Mouse (Mus musculus): ENCODE results near the gene Optn. TPM values are rescaled to one million over a fixed set of nuclear protein-coding genes. Genes with fewer than 3 reads are reported as not detected.

The Optn gene
- polyA plus RNA-seq, 1 experiment = 7.5 TPM

- TF ChIP-seq POLR2A (IDR thresholded peaks at IDR 0.05; ENCODE audit: extremely low read depth, insufficient read depth, low read length) = no peak
- no peak for TF ChIP-seq CTCF (IDR thresholded peaks at IDR 0.05; ENCODE audit: extremely low read depth, insufficient read depth, low read length)
- H3K4me3 ChIP-seq (ENCODE audit: insufficient read depth, low read length) = no peak overlapping the region
These were observed 62.6 kb downstream of the Optn start for GRCm38 (mm10) chr2:5001266-5001665.

GRCm38 (mm10) chr2:4998905-4999304 lies 64.9 kb downstream of the Optn start:
- Histone ChIP-seq H3K4me3 (ENCODE audit: insufficient read depth, low read length) (no peak overlapping the region), H3K4me1 (ENCODE audit: control insufficient read depth, insufficient read depth, low read length) (peaks cover 2% of the 10 kb centered on the region; the same call in 1 of the 2 replicates), H3K27ac (ENCODE audit: insufficient read depth, low read length) (no peak overlapping the region)
- TF ChIP-seq POLR2A (IDR thresholded peaks at IDR 0.05; ENCODE audit: extremely low read depth, insufficient read depth, low read length) = no peak
- TF ChIP-seq CTCF (IDR thresholded peaks at IDR 0.05; ENCODE audit: extremely low read depth, insufficient read depth, low read length) = no peak

More at GRCm38 (mm10) chr2:5001266-5001665, 62.6 kb downstream of the Optn start:
- no peaks in the 10 kb centered on the region for H3K4me1 ChIP-seq (ENCODE audit: control insufficient read depth, insufficient read depth, low read length)
- no peak overlapping the region for H3K27ac ChIP-seq (ENCODE audit: insufficient read depth, low read length)

DNA sequence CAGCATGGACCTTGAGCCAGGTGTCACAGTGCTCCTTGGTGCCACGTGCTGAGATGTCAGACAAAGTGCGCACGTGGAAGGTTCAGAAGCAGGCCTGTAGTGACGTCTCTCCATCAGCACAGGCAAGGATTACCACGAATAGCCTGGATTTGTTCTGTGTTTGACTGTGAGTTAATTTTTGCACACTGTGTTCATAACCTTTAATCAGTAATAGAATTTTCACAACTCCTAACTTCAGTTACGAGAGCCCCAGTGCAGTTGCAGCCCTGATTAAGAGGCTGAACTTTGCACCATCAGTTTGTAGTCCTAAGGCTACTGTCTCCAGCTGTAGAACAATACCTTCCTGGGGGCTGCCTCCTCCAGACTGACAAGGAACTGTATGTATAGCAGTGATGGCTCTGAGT lies 67.4 kb downstream of the Optn start:
- TF ChIP-seq CTCF (IDR thresholded peaks at IDR 0.05; ENCODE audit: extremely low read depth, insufficient read depth, low read length) (no peak), POLR2A (IDR thresholded peaks at IDR 0.05; ENCODE audit: extremely low read depth, insufficient read depth, low read length) (no peak)
- no peak overlapping the region for H3K4me3 ChIP-seq (ENCODE audit: insufficient read depth, low read length)
- no peak overlapping the region for H3K27ac ChIP-seq (ENCODE audit: insufficient read depth, low read length)
- peaks cover 2% of the 10 kb centered on the region; the same call in 1 of the 2 replicates for H3K4me1 ChIP-seq (ENCODE audit: control insufficient read depth, insufficient read depth, low read length)

DNA sequence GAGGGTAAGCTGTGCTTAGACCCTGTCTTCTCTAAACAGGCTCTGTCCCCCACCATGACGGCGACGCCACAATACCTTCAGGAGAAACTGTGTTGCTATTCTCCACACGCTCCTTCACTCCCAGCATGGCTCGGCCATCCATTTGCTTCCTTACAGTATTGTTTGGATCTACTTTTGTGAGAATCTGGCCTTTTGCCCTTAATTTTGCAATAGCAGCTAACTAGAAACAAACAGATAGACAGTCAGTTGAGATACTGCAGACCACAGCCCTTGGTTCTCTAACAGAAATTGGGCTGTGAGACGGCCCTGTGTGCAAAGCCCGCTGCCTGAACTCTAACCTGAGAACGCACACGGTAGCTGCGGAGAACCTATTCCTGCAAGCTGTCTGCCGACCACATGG lies 68.2 kb downstream of the Optn start:
- H3K4me3 ChIP-seq (ENCODE audit: insufficient read depth, low read length) = no peak overlapping the region
- H3K27ac ChIP-seq (ENCODE audit: insufficient read depth, low read length) = no peak overlapping the region
- no peak for TF ChIP-seq CTCF (IDR thresholded peaks at IDR 0.05; ENCODE audit: extremely low read depth, insufficient read depth, low read length)
- TF ChIP-seq POLR2A (IDR thresholded peaks at IDR 0.05; ENCODE audit: extremely low read depth, insufficient read depth, low read length) = no peak
- peaks cover 2% of the 10 kb centered on the region; the same call in 1 of the 2 replicates for H3K4me1 ChIP-seq (ENCODE audit: control insufficient read depth, insufficient read depth, low read length)

DNA sequence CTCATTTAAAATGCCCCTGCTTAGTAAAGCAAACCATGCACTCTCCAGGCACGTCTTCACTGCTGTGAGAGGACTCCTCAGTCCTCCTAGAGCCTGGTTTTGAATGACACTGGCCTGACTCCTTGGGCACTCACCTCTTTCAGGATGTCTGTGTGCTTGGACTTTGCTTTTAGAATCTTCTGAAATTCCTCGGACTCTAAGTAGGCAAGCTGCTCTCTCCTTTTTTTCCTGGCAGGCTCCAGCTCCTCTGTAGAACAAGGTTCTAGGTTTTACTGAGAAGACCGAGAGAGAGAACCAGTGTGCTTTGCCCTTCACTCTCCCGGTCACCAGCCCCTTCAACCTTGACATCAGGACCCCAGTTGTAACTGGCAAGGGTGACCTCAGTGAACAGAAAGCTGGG lies 69.4 kb downstream of the Optn start:
- no peak overlapping the region for H3K27ac ChIP-seq (ENCODE audit: insufficient read depth, low read length)
- no peak overlapping the region for H3K4me3 ChIP-seq (ENCODE audit: insufficient read depth, low read length)
- TF ChIP-seq POLR2A (IDR thresholded peaks at IDR 0.05; ENCODE audit: extremely low read depth, insufficient read depth, low read length) (no peak), CTCF (IDR thresholded peaks at IDR 0.05; ENCODE audit: extremely low read depth, insufficient read depth, low read length) (no peak)
- H3K4me1 ChIP-seq (ENCODE audit: control insufficient read depth, insufficient read depth, low read length) = peaks cover 2% of the 10 kb centered on the region; the same call in 1 of the 2 replicates

DNA sequence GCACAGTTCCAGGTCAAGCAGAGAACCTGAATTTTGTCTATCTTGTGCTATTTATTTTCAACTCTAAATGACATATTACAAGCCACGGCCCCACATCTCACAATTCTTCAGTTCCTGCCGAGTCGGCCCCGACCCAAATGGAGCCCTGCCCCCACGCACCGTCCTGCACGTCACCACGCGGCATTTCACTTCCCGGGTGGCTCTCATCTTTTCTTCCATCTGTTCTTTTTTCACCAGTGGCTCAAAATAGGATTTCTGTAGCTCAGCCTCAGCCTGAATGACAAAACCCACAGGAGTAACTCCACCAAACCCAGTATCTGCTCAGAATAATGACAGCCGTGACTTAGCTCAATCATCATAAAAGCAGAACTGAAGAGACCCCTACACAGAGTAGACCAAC lies 70.3 kb downstream of the Optn start:
- TF ChIP-seq POLR2A (IDR thresholded peaks at IDR 0.05; ENCODE audit: extremely low read depth, insufficient read depth, low read length) (no peak), CTCF (IDR thresholded peaks at IDR 0.05; ENCODE audit: extremely low read depth, insufficient read depth, low read length) (no peak)

GRCm38 (mm10) chr2:4988826-4989424 lies 74.9 kb downstream of the Optn start:
- TF ChIP-seq CTCF (IDR thresholded peaks at IDR 0.05; ENCODE audit: extremely low read depth, insufficient read depth, low read length) (no peak), POLR2A (IDR thresholded peaks at IDR 0.05; ENCODE audit: extremely low read depth, insufficient read depth, low read length) (no peak)
- Histone ChIP-seq H3K4me3 (ENCODE audit: insufficient read depth, low read length) (no peak overlapping the region), H3K27ac (ENCODE audit: insufficient read depth, low read length) (no peak overlapping the region), H3K4me1 (ENCODE audit: control insufficient read depth, insufficient read depth, low read length) (no peaks in the 10 kb centered on the region; the same call in 1 of the 2 replicates)

More for the DNA sequence above, 70.3 kb downstream of the Optn start:
- H3K27ac ChIP-seq (ENCODE audit: insufficient read depth, low read length) = no peak overlapping the region
- peaks cover 2% of the 10 kb centered on the region; the same call in 1 of the 2 replicates for H3K4me1 ChIP-seq (ENCODE audit: control insufficient read depth, insufficient read depth, low read length)
- H3K4me3 ChIP-seq (ENCODE audit: insufficient read depth, low read length) = no peak overlapping the region

- Histone ChIP-seq H3K4me3 (ENCODE audit: insufficient read depth, low read length) (no peak overlapping the region), H3K4me1 (ENCODE audit: control insufficient read depth, insufficient read depth, low read length) (no peaks in the 10 kb centered on the region), H3K27ac (ENCODE audit: insufficient read depth, low read length) (no peak overlapping the region)
- TF ChIP-seq POLR2A (IDR thresholded peaks at IDR 0.05; ENCODE audit: extremely low read depth, insufficient read depth, low read length) (no peak), CTCF (IDR thresholded peaks at IDR 0.05; ENCODE audit: extremely low read depth, insufficient read depth, low read length) (no peak)
These were observed 76.3 kb downstream of the Optn start for GRCm38 (mm10) chr2:4987388-4988180.

DNA sequence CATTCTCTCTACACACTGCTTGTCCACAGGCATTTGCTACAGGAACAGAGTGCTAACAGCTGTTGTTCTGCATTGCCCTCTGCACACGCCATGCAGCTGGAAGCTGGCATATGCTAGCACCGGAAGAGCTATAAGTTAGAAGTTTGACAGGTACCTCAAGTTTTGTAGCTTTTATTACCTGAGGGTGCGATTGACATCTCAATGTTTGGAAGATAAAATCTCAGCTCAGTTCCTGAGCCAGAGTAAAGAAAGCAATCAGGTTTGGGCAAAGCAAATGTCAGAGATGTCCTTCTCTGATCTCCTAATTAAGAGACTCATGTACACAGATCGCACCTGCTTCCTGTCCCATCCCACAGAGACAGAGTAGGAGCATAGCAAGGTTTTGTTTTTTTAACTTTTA lies 77.1 kb downstream of the Optn start:
- Histone ChIP-seq H3K4me1 (ENCODE audit: control insufficient read depth, insufficient read depth, low read length) (no peaks in the 10 kb centered on the region), H3K4me3 (ENCODE audit: insufficient read depth, low read length) (no peak overlapping the region), H3K27ac (ENCODE audit: insufficient read depth, low read length) (no peak overlapping the region)
- TF ChIP-seq CTCF (IDR thresholded peaks at IDR 0.05; ENCODE audit: extremely low read depth, insufficient read depth, low read length) = no peak

DNA sequence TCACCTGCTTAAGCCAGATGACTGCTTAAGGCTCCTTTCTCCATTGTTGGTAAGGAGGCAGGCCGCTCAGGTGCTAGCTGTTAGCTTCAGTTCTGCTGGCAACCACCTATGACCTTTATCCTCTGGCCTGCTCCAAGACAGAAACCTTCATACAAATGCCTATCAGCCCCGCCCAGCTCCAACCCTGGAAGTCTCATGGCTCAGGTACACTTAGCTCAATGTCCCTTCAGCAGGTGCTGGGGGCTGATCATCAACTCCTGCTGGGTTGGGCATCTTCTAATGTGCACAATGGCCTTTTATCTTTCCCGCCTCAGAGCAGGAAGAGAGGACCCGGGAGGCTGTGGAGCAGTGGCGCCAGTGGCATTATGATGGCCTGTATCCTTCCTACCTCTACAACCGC lies 78.9 kb downstream of the Optn start:
- H3K4me1 ChIP-seq (ENCODE audit: control insufficient read depth, insufficient read depth, low read length) = no peaks in the 10 kb centered on the region
- TF ChIP-seq CTCF (IDR thresholded peaks at IDR 0.05; ENCODE audit: extremely low read depth, insufficient read depth, low read length) = no peak
- TF ChIP-seq POLR2A (IDR thresholded peaks at IDR 0.05; ENCODE audit: extremely low read depth, insufficient read depth, low read length) = no peak
- H3K27ac ChIP-seq (ENCODE audit: insufficient read depth, low read length) = no peak overlapping the region
- H3K4me3 ChIP-seq (ENCODE audit: insufficient read depth, low read length) = no peak overlapping the region
